Mouse (Mus musculus): ENCODE measurements at regions not wholly inside any gene's neighbourhood (a gene's known extent, or its start where the extent isn't known, plus 50 kb on each side); places are given as distances from the start of the nearest gene placed in this dataset.
"Not testable (repeated sequence)": the region's sequence is repeated elsewhere in the genome, so short reads cannot be mapped to it uniquely, and the experiment has no call there.

GRCm38 (mm10) chr3:80081210-80081609, 196.9 kb downstream of the Fam198b start:
- DNase-seq = no peak

- no peak for DNase-seq
Measured at GRCm38 (mm10) chr3:80082780-80083519, 198.6 kb downstream of the Fam198b start.

GRCm38 (mm10) chr3:80084168-80084567, 199.8 kb downstream of the Fam198b start:
- DNase-seq = no peak

- no peak for DNase-seq
Measured at GRCm38 (mm10) chr3:80099625-80100024, 215.3 kb downstream of the Fam198b start.

GRCm38 (mm10) chr3:80120177-80120736, 235.9 kb downstream of the Fam198b start:
- no peak for DNase-seq

- peak; percentile 13 for DNase-seq
Measured at GRCm38 (mm10) chr3:80123666-80124065, 239.3 kb downstream of the Fam198b start.

GRCm38 (mm10) chr3:80124621-80125020, 240.3 kb downstream of the Fam198b start:
- DNase-seq = no peak

GRCm38 (mm10) chr3:80141697-80142096, 257.4 kb downstream of the Fam198b start:
- no peak for DNase-seq

GRCm38 (mm10) chr3:80160473-80160872, 276.1 kb downstream of the Fam198b start:
- DNase-seq = no peak

- DNase-seq = no peak
Measured at GRCm38 (mm10) chr3:80181749-80182148, 297.4 kb downstream of the Fam198b start.

- DNase-seq = not testable (repeated sequence)
Measured at GRCm38 (mm10) chr3:80182161-80182560, 297.8 kb downstream of the Fam198b start.

- no peak for DNase-seq
Measured at GRCm38 (mm10) chr3:80187406-80187805, 303.1 kb downstream of the Fam198b start.

GRCm38 (mm10) chr3:80200904-80201303, 316.6 kb downstream of the Fam198b start:
- no peak for DNase-seq

GRCm38 (mm10) chr3:80204821-80205220, 320.5 kb downstream of the Fam198b start:
- DNase-seq = no peak

- DNase-seq = no peak
Measured at GRCm38 (mm10) chr3:80205351-80205750, 321.0 kb downstream of the Fam198b start.

- DNase-seq = no peak
Measured at GRCm38 (mm10) chr3:80207022-80207421, 322.7 kb downstream of the Fam198b start.

- no peak for DNase-seq
Measured at GRCm38 (mm10) chr3:80208028-80208427, 323.7 kb downstream of the Fam198b start.

GRCm38 (mm10) chr3:80209596-80209995, 325.3 kb downstream of the Fam198b start:
- no peak for DNase-seq

- DNase-seq = no peak
Measured at GRCm38 (mm10) chr3:80211323-80212109, 327.2 kb downstream of the Fam198b start.

GRCm38 (mm10) chr3:80248611-80249010, 364.3 kb downstream of the Fam198b start:
- no peak for DNase-seq

- DNase-seq = no peak
Measured at GRCm38 (mm10) chr3:80249974-80250373, 365.6 kb downstream of the Fam198b start.

GRCm38 (mm10) chr3:80255304-80255703, 371.0 kb downstream of the Fam198b start:
- no peak for DNase-seq

- DNase-seq = no peak
Measured at GRCm38 (mm10) chr3:80256383-80256782, 372.1 kb downstream of the Fam198b start.

GRCm38 (mm10) chr3:80263095-80263494, 378.8 kb downstream of the Fam198b start:
- no peak for DNase-seq

Data from embryo, embryonic 11 days (tissue).